Mouse (Mus musculus) midbrain, embryonic 11.5 days (tissue): Measurements from ENCODE around the gene Ifna1. TPM values are rescaled to one million over a fixed set of nuclear protein-coding genes. Genes with fewer than 3 reads are reported as not detected.

Source experiments
- ATAC-seq: fragments of 200-750 bp; cut with Nextera tagmentation; 2 replicates; pipeline ENCODE4 v1.8.0; 2017; ENCODE audit warnings: moderate TSS enrichment, moderate library complexity; ENCODE audit not compliant: low FRiP score
- DNase-seq: peaks from one replicate; pipeline ENCODE4 v3.0.0; 2015; ENCODE audit warnings: low spot score; ENCODE audit errors: missing footprints
- H3K27ac ChIP-seq: fragments of 300-500 bp; sonication (generic); 2 replicates; pipeline ENCODE4 v1.5.1; 2014; ENCODE audit warnings: low read depth, low read length
- H3K27me3 ChIP-seq: fragments of 300-500 bp; sonication (generic); 2 replicates; pipeline ENCODE4 v1.6.1; 2014; ENCODE audit warnings: mild to moderate bottlenecking, low read length, moderate library complexity, mixed read lengths; ENCODE audit not compliant: control insufficient read depth, insufficient read depth
- H3K36me3 ChIP-seq: fragments of 300-500 bp; sonication (generic); 2 replicates; pipeline ENCODE4 v1.6.1; 2014; ENCODE audit warnings: mild to moderate bottlenecking, low read length, moderate library complexity, mixed read lengths; ENCODE audit not compliant: control insufficient read depth, insufficient read depth
- H3K4me1 ChIP-seq: fragments of 300-500 bp; sonication (generic); 2 replicates; pipeline ENCODE4 v1.6.1; 2014; ENCODE audit warnings: low read length; ENCODE audit not compliant: control insufficient read depth, insufficient read depth
- H3K4me2 ChIP-seq: fragments of 300-500 bp; sonication (generic); 2 replicates; pipeline ENCODE4 v1.6.1; 2014; ENCODE audit warnings: mild to moderate bottlenecking, moderate library complexity
- H3K4me3 ChIP-seq: fragments of 300-500 bp; sonication (generic); 2 replicates; pipeline ENCODE4 v1.5.1; 2014; ENCODE audit warnings: low read depth, low read length
- H3K9ac ChIP-seq: fragments of 300-500 bp; sonication (generic); 2 replicates; pipeline ENCODE4 v1.6.1; 2014; ENCODE audit warnings: low read length
- H3K9me3 ChIP-seq: fragments of 300-500 bp; sonication (generic); 2 replicates; pipeline ENCODE4 v1.6.1; 2016; ENCODE audit warnings: low read length; ENCODE audit not compliant: control insufficient read depth
- WGBS: fragments of 180-500 bp; shearing (Covaris S2); extraction: QIAGEN DNeasy Blood & Tissue Kit; methylation state at CpG from one replicate; pipeline ENCODE4 v1.1.7; 2014; 5-methylcytosine and 5-hydroxymethylcytosine counted together
- polyA plus RNA-seq: library from polyadenylated mRNA; unstranded; fragments of >200 nt; fragmentation: Nextera tagmentation; extraction: Ambion mirVana; gene quantifications from 2 replicates; pipeline ENCODE4 v1.2.1, GENCODE M21; 2014

The Ifna1 gene
- polyA plus RNA-seq, 1 experiment from 2014 or later: not detected

DNA sequence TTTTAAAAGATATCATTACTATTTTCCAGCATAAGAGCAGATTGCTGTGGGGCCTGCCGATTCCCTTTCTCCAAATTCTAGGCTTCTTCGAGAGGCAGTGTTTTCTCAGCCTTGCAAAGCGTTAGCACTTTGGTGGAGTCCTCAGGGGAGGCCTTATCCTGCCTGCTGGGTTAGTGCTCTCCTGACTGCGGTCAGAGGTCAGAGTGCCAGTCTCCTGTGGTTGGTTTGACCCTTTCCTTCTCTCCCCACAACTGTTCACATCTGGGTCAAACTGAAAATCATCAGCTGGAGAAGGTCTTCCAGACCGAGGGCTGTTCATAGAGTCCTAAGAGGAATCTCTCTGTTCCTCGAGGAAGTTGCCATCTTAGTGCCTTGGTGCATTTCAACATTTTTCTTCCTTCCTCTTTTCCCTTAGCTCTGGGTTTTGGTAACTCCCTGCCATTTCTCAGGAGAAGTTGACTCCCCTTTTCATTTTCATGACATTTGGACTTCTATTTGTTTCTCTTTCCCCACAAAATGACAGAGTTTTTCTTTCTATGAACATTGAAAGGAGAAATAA, 15.2 kb downstream of the Ifna1 start:
- Histone ChIP-seq H3K36me3 (no peaks in the 10 kb centered on the region), H3K4me2 (no peak overlapping the region), H3K27ac (no peak overlapping the region), H3K9me3 (no peaks in the 10 kb centered on the region), H3K4me3 (no peak overlapping the region), H3K4me1 (no peaks in the 10 kb centered on the region), H3K27me3 (no peaks in the 10 kb centered on the region), H3K9ac (no peak overlapping the region)
- 49% methylated on average over 6 of the region's 6 CpGs for WGBS
- DNase-seq (no peak), ATAC-seq (no peak)

- Histone ChIP-seq H3K4me1 (no peaks in the 10 kb centered on the region), H3K9ac (no peak overlapping the region), H3K27me3 (no peaks in the 10 kb centered on the region), H3K27ac (no peak overlapping the region), H3K4me2 (peak overlapping the region; percentile 74), H3K36me3 (no peaks in the 10 kb centered on the region), H3K9me3 (no peaks in the 10 kb centered on the region), H3K4me3 (peak overlapping the region; percentile 47)
- ATAC-seq (peak; percentile 81), DNase-seq (peak; percentile 97)
- 2% methylated on average over 7 of the region's 8 CpGs for WGBS
Observed at GRCm38 (mm10) chr4:88867366-88867925, 17.6 kb downstream of the Ifna1 start.

DNA sequence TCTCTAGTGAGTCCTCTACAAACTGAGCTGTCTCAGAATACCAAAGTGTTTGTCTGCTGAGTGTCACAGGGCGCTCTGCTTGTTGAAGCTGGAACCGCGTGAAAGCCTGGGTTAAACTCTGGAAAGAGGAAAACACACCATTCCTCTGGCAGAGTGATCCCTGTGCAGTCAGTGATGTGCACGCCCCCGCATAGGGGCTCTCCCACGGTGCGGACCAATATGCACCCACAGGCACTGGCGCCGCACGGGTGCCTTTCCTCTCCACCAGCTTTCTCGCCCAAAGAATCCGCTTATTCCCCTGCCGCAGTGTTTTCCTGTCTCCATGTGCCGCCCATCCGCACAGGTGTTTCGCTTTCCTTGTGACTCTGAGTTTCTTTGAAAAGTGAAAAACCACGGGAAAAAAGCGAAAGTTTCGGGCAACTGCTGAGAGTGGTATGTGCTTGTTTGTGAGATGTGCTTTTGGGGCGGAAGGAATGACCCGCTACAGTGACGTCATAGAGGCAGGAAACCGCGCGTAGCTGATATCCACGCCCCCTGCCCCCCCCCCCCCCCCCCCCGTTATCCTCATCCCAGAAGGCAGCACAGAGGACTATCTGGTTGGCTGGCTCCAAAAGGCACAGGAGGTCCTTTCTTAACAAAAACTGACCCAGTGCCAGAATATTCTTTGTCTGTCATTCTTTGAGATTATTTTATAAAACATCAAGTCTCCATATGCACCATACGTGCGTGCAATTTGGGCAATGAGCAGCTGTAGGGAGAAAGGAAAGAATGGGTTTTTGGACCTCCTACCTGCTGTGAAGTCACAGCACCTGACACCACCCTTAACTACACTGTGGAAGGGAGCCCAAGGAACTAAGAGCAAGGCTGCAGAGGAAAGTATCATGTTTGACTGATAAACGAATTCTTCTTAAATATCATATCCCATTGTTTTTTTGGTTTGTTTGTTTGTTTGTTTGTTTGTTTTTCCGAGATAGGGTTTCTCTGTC, 18.3 kb downstream of the Ifna1 start:
- H3K36me3 ChIP-seq: no peaks in the 10 kb centered on the region
- peak overlapping the region; percentile 47 for H3K4me3 ChIP-seq
- peak overlapping the region; percentile 50 for H3K9ac ChIP-seq
- H3K27me3 ChIP-seq: no peaks in the 10 kb centered on the region
- WGBS: 9% methylated on average over 31 of the region's 31 CpGs
- DNase-seq (peak; percentile 96), ATAC-seq (peak; percentile 82)
- peak overlapping the region; percentile 74 for H3K4me2 ChIP-seq
- H3K9me3 ChIP-seq: no peaks in the 10 kb centered on the region
- H3K27ac ChIP-seq: no peak overlapping the region
- no peaks in the 10 kb centered on the region for H3K4me1 ChIP-seq

DNA sequence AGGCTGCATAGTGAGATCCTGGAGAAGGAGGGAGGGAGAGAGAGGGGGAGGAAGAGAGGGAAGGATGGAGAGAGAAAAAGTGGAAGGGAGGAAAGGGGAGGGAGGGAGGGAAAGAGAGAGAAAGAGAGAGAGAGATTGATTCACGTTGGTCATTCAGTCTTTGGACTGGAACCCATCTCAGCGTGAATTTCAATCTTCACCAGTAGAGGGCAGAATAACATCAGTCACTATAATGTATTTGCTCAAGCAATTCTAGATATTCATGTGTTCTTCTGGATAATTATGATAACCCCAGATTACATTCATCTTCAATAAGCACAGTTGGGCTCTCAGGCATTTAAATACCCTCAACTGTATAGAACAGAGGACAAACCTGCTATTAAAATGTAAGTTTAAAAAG, 22.8 kb downstream of the Ifna1 start:
- ATAC-seq: peak; percentile 5; the same call in 1 of the 2 replicates
- Histone ChIP-seq H3K4me3 (no peak overlapping the region), H3K27ac (no peak overlapping the region), H3K27me3 (no peaks in the 10 kb centered on the region), H3K4me1 (no peaks in the 10 kb centered on the region), H3K36me3 (no peaks in the 10 kb centered on the region), H3K9ac (no peak overlapping the region), H3K9me3 (no peaks in the 10 kb centered on the region), H3K4me2 (no peak overlapping the region)
- WGBS: 0% methylated on average over 2 of the region's 2 CpGs
- peak; percentile 91 for DNase-seq

- 73% methylated on average over 4 of the region's 4 CpGs for WGBS
- no peak for ATAC-seq
- no peak for DNase-seq
- H3K9ac ChIP-seq: no peak overlapping the region
- no peaks in the 10 kb centered on the region for H3K36me3 ChIP-seq
- H3K4me3 ChIP-seq: no peak overlapping the region
- H3K9me3 ChIP-seq: no peaks in the 10 kb centered on the region
- no peaks in the 10 kb centered on the region for H3K27me3 ChIP-seq
- H3K4me2 ChIP-seq: no peak overlapping the region
- H3K4me1 ChIP-seq: no peaks in the 10 kb centered on the region
- H3K27ac ChIP-seq: no peak overlapping the region
Observed at GRCm38 (mm10) chr4:88875435-88876095, 25.7 kb downstream of the Ifna1 start.

GRCm38 (mm10) chr4:88876520-88876919, 26.6 kb downstream of the Ifna1 start:
- Histone ChIP-seq H3K27ac (no peak overlapping the region), H3K4me2 (no peak overlapping the region), H3K4me3 (no peak overlapping the region), H3K27me3 (no peaks in the 10 kb centered on the region), H3K4me1 (no peaks in the 10 kb centered on the region), H3K9me3 (no peaks in the 10 kb centered on the region), H3K36me3 (no peaks in the 10 kb centered on the region), H3K9ac (no peak overlapping the region)
- DNase-seq: no peak
- 84% methylated on average over 4 of the region's 4 CpGs for WGBS
- no peak for ATAC-seq

- no peak overlapping the region for H3K9ac ChIP-seq
- 50% methylated on average over 10 of the region's 10 CpGs for WGBS
- H3K27ac ChIP-seq: no peak overlapping the region
- H3K9me3 ChIP-seq: no peaks in the 10 kb centered on the region
- ATAC-seq (no peak), DNase-seq (no peak)
- H3K27me3 ChIP-seq: no peaks in the 10 kb centered on the region
- no peak overlapping the region for H3K4me3 ChIP-seq
- no peak overlapping the region for H3K4me2 ChIP-seq
- no peaks in the 10 kb centered on the region for H3K36me3 ChIP-seq
- no peaks in the 10 kb centered on the region for H3K4me1 ChIP-seq
Observed at GRCm38 (mm10) chr4:88878246-88878645, 28.4 kb downstream of the Ifna1 start.

- Histone ChIP-seq H3K4me2 (no peak overlapping the region), H3K27ac (no peak overlapping the region), H3K27me3 (no peaks in the 10 kb centered on the region), H3K9me3 (no peaks in the 10 kb centered on the region), H3K4me1 (no peaks in the 10 kb centered on the region), H3K9ac (no peak overlapping the region), H3K36me3 (no peaks in the 10 kb centered on the region), H3K4me3 (no peak overlapping the region)
- WGBS: 83% methylated on average over 4 of the region's 4 CpGs
- no peak for DNase-seq
- no peak for ATAC-seq
Observed at GRCm38 (mm10) chr4:88878772-88879171, 28.9 kb downstream of the Ifna1 start.
